Mouse (Mus musculus): Measurements from ENCODE around the gene Atp6v0a1. TPM values are rescaled to one million over a fixed set of nuclear protein-coding genes. Genes with fewer than 3 reads are reported as not detected.
A peak's percentile ranks its signal among the peaks of the same experiment; 100 is the strongest.
"Not testable (repeated sequence)": the region's sequence is repeated elsewhere in the genome, so short reads cannot be mapped to it uniquely, and the experiment has no call there.

Gene Atp6v0a1
- polyA plus RNA-seq, 1 experiment from 2014 or later: 48.1 TPM

DNA sequence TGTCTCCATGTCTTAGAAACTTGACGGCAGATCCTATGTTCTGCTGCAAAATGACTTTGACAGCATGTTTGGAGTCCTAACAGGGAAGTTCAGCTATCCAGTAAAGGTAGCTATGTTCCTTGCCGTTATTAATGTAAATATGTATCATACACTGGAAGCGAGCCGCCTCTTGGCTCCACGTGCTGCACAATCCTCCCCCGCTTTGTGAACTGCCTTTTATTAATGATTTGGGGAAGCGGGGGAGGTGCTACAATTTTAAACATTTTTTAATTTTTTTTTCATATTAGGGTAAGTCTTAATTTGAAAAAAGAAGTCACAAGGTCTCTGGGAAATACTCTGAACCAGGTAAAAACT lies 25.5 kb upstream of the Atp6v0a1 start:
- DNase-seq (ENCODE audit: low spot score): no peak
- peak overlapping the region; percentile 44; the same call in 1 of the 2 replicates for H3K4me3 ChIP-seq
- H3K36me3 ChIP-seq: no peaks in the 10 kb centered on the region
- H3K9me3 ChIP-seq: no peaks in the 10 kb centered on the region
- H3K27me3 ChIP-seq (ENCODE audit: insufficient read depth, poor library complexity, severe bottlenecking): peaks cover 25% of the 10 kb centered on the region
- 82% methylated on average over 7 of the region's 7 CpGs for WGBS
- peaks cover 7% of the 10 kb centered on the region; the same call in 1 of the 2 replicates for H3K4me1 ChIP-seq (replicated peaks)
- no peak overlapping the region for H3K27ac ChIP-seq

DNA sequence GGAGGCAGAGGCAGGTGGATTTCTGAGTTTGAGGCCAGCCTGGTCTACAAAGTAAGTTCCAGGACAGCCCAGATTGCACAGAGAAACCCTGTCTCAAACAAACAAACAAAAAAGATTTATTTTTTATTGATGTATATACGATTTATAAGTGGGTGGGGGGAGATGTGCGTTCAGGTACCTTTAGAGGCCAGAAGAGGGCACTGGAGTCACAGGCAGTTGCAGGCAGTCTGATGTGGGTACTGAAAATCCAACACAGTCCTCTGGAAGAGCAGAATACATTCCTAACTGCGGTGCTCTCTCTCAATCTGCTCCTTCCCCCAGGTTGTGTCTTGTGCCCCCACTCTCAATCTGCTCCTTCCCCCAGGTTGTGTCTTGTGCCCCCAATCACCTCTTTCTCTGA lies 23.6 kb upstream of the Atp6v0a1 start:
- Histone ChIP-seq H3K4me1 (replicated peaks) (peaks cover 7% of the 10 kb centered on the region; the same call in 1 of the 2 replicates), H3K4me3 (no peak overlapping the region), H3K9me3 (no peaks in the 10 kb centered on the region), H3K27ac (no peak overlapping the region), H3K27me3 (ENCODE audit: insufficient read depth, poor library complexity, severe bottlenecking) (peaks cover 22% of the 10 kb centered on the region), H3K36me3 (no peaks in the 10 kb centered on the region)
- WGBS: 54% methylated on average over 3 of the region's 3 CpGs
- DNase-seq (ENCODE audit: low spot score): no peak

- H3K27me3 ChIP-seq (ENCODE audit: insufficient read depth, poor library complexity, severe bottlenecking): no peaks in the 10 kb centered on the region
- no peak for DNase-seq (ENCODE audit: low spot score)
- no peaks in the 10 kb centered on the region for H3K36me3 ChIP-seq
- H3K27ac ChIP-seq: no peak overlapping the region
- no peaks in the 10 kb centered on the region for H3K9me3 ChIP-seq
- peaks cover 5% of the 10 kb centered on the region; the same call in 1 of the 2 replicates for H3K4me1 ChIP-seq (replicated peaks)
- H3K4me3 ChIP-seq: no peak overlapping the region
- WGBS: 85% methylated on average over 3 of the region's 3 CpGs
Measured at GRCm38 (mm10) chr11:100988674-100989073, 20.6 kb upstream of the Atp6v0a1 start.

GRCm38 (mm10) chr11:100989666-100990065 lies 19.6 kb upstream of the Atp6v0a1 start:
- H3K4me3 ChIP-seq: no peak overlapping the region
- no peaks in the 10 kb centered on the region for H3K36me3 ChIP-seq
- no peaks in the 10 kb centered on the region for H3K9me3 ChIP-seq
- H3K27ac ChIP-seq: no peak overlapping the region
- 64% methylated on average over 2 of the region's 2 CpGs for WGBS
- no peaks in the 10 kb centered on the region for H3K27me3 ChIP-seq (ENCODE audit: insufficient read depth, poor library complexity, severe bottlenecking)
- DNase-seq (ENCODE audit: low spot score): no peak
- H3K4me1 ChIP-seq (replicated peaks): peaks cover 5% of the 10 kb centered on the region; the same call in 1 of the 2 replicates

- WGBS: 23% methylated on average over 6 of the region's 6 CpGs
- H3K4me1 ChIP-seq (replicated peaks): peaks cover 5% of the 10 kb centered on the region; the same call in 1 of the 2 replicates
Measured at GRCm38 (mm10) chr11:100991027-100991534, 18.2 kb upstream of the Atp6v0a1 start.

DNA sequence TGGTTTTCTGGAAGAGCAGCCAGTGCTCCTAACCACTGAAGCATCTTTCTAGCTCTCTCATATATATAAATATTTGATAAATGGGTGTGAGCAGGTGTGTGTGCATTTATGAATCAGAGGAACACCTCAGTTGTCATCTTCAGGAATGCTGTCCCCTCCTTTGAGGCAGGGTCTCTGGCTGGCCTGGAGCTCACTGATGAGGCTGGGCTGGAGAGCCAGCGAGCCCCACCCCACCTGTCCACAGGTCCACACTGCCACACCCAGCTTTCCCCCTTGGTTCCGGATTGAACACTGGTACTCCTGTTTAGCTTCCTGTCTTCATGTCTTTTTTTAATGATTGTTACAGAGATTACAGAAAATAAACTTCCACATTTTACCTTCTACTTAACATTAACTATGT lies 15.8 kb upstream of the Atp6v0a1 start:
- Histone ChIP-seq H3K4me1 (replicated peaks) (peaks cover 5% of the 10 kb centered on the region; the same call in 1 of the 2 replicates), H3K9me3 (no peaks in the 10 kb centered on the region), H3K27ac (no peak overlapping the region), H3K27me3 (ENCODE audit: insufficient read depth, poor library complexity, severe bottlenecking) (no peaks in the 10 kb centered on the region), H3K4me3 (no peak overlapping the region), H3K36me3 (no peaks in the 10 kb centered on the region)
- WGBS: 88% methylated on average over 2 of the region's 2 CpGs
- no peak for DNase-seq (ENCODE audit: low spot score)

More at GRCm38 (mm10) chr11:100991027-100991534, 18.2 kb upstream of the Atp6v0a1 start:
- no peak for DNase-seq (ENCODE audit: low spot score)
- H3K27me3 ChIP-seq (ENCODE audit: insufficient read depth, poor library complexity, severe bottlenecking): no peaks in the 10 kb centered on the region
- no peak overlapping the region for H3K4me3 ChIP-seq
- H3K36me3 ChIP-seq: no peaks in the 10 kb centered on the region
- no peaks in the 10 kb centered on the region for H3K9me3 ChIP-seq
- H3K27ac ChIP-seq: no peak overlapping the region

GRCm38 (mm10) chr11:100994233-100994632 lies 15.0 kb upstream of the Atp6v0a1 start:
- Histone ChIP-seq H3K4me3 (no peak overlapping the region), H3K4me1 (replicated peaks) (peaks cover 5% of the 10 kb centered on the region; the same call in 1 of the 2 replicates), H3K9me3 (no peaks in the 10 kb centered on the region), H3K27ac (no peak overlapping the region), H3K27me3 (ENCODE audit: insufficient read depth, poor library complexity, severe bottlenecking) (no peaks in the 10 kb centered on the region), H3K36me3 (no peaks in the 10 kb centered on the region)
- 67% methylated on average over 9 of the region's 9 CpGs for WGBS
- no peak for DNase-seq (ENCODE audit: low spot score)

DNA sequence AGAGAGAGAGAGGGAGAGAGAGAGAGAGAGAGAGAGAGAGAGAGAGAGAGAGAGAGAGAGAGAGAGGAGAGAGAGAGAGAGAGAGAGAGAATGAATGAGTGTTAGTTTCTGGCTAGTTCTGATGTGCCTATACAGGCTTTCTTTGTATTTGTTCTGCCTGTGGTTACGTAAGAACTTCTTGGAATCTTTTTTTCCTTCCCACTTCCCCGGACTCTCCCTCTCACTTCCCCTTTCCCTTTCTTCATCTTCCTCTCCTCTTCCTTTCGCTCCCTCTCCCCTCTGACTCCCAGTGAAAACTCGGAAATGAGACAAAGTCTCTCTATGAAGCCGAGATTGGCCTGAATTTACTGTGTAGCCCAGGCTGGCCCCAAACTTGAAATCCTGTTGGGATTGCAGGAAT lies 14.6 kb upstream of the Atp6v0a1 start:
- no peak overlapping the region for H3K27ac ChIP-seq
- no peak overlapping the region for H3K4me3 ChIP-seq
- no peak for DNase-seq (ENCODE audit: low spot score)
- H3K36me3 ChIP-seq: no peaks in the 10 kb centered on the region
- H3K27me3 ChIP-seq (ENCODE audit: insufficient read depth, poor library complexity, severe bottlenecking): no peaks in the 10 kb centered on the region
- peaks cover 5% of the 10 kb centered on the region; the same call in 1 of the 2 replicates for H3K4me1 ChIP-seq (replicated peaks)
- no peaks in the 10 kb centered on the region for H3K9me3 ChIP-seq
- WGBS: 79% methylated on average over 5 of the region's 5 CpGs

DNA sequence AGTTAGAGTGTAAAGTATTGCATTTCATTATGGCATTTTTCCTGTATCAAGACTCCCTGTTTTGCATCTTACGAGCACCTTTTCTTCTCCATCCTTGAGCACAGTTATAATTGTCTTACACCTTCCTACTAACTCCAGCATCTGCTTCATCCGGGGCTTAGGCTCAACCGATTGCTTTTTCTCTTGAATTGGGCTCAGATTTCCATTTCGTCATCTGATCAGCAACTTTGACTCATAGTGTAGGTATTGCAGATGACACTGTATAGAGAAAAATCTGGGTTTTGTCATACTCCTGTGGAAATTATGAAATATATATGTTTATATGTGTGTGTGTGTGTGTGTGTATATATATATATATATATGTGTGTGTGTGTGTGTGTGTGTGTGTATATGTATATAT lies 12.8 kb upstream of the Atp6v0a1 start:
- Histone ChIP-seq H3K36me3 (no peaks in the 10 kb centered on the region), H3K27ac (no peak overlapping the region), H3K4me3 (no peak overlapping the region), H3K9me3 (no peaks in the 10 kb centered on the region), H3K27me3 (ENCODE audit: insufficient read depth, poor library complexity, severe bottlenecking) (peaks cover 4% of the 10 kb centered on the region; the same call in 1 of the 2 replicates), H3K4me1 (replicated peaks) (no peaks in the 10 kb centered on the region)
- 89% methylated on average over 4 of the region's 4 CpGs for WGBS
- DNase-seq (ENCODE audit: low spot score): no peak

GRCm38 (mm10) chr11:100998836-100999235 lies 10.4 kb upstream of the Atp6v0a1 start:
- 90% methylated on average over 2 of the region's 2 CpGs for WGBS
- Histone ChIP-seq H3K4me3 (no peak overlapping the region), H3K36me3 (no peaks in the 10 kb centered on the region)

GRCm38 (mm10) chr11:100999254-100999653 lies 10.0 kb upstream of the Atp6v0a1 start:
- H3K4me3 ChIP-seq: no peak overlapping the region
- H3K9me3 ChIP-seq: no peaks in the 10 kb centered on the region
- DNase-seq (ENCODE audit: low spot score): no peak
- H3K36me3 ChIP-seq: no peaks in the 10 kb centered on the region
- no peaks in the 10 kb centered on the region for H3K4me1 ChIP-seq (replicated peaks)
- WGBS: 65% methylated on average over 3 of the region's 3 CpGs
- H3K27me3 ChIP-seq (ENCODE audit: insufficient read depth, poor library complexity, severe bottlenecking): peaks cover 4% of the 10 kb centered on the region; the same call in 1 of the 2 replicates
- H3K27ac ChIP-seq: no peak overlapping the region

More at GRCm38 (mm10) chr11:100998836-100999235, 10.4 kb upstream of the Atp6v0a1 start:
- Histone ChIP-seq H3K27ac (no peak overlapping the region), H3K9me3 (no peaks in the 10 kb centered on the region), H3K4me1 (replicated peaks) (no peaks in the 10 kb centered on the region), H3K27me3 (ENCODE audit: insufficient read depth, poor library complexity, severe bottlenecking) (peaks cover 4% of the 10 kb centered on the region; the same call in 1 of the 2 replicates)
- DNase-seq (ENCODE audit: low spot score): no peak

- WGBS: 83% methylated on average over 6 of the region's 6 CpGs
- not testable (repeated sequence) for DNase-seq (ENCODE audit: low spot score); H3K36me3 ChIP-seq; H3K27me3 ChIP-seq (ENCODE audit: insufficient read depth, poor library complexity, severe bottlenecking); H3K9me3 ChIP-seq; H3K27ac ChIP-seq; H3K4me3 ChIP-seq; H3K4me1 ChIP-seq (replicated peaks)
Measured at GRCm38 (mm10) chr11:101001875-101002552, 7.2 kb upstream of the Atp6v0a1 start.

DNA sequence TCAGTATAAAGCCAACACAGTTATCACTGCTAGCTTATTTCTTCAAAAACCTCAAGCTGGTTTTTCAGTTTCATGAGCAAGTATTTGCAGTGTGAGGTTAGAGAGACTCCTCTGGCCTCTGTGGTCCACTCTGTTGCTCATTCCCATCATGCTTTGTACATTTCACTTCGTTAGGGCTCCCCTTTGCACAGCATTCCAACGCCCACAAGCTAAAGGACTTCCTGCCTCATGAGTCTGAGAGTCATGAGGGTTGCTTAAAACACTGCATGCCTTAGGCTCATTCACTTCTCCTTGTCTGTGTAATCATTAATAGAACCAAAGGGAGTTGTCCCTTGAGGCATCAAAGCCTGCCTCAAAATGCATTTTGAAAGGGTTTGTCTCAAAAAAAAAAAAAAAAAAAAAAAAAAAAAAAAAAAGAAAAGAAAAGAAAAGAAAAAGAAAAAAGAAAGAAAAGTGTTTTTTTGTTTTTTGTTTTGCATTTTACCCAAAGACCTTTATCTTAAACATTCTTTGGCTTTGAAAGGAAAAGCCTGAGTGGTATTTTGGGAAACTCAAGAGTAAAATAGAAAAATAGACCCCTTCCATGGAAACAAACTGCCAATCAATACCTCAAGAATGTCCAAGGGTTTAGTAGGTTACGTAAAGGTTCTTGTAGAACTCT lies 6.1 kb upstream of the Atp6v0a1 start:
- no peak for DNase-seq (ENCODE audit: low spot score)
- Histone ChIP-seq H3K36me3 (no peaks in the 10 kb centered on the region), H3K4me3 (no peak overlapping the region), H3K4me1 (replicated peaks) (no peaks in the 10 kb centered on the region), H3K27ac (no peak overlapping the region), H3K9me3 (no peaks in the 10 kb centered on the region), H3K27me3 (ENCODE audit: insufficient read depth, poor library complexity, severe bottlenecking) (peaks cover 9% of the 10 kb centered on the region; the same call in 1 of the 2 replicates)
- WGBS: 45% methylated on average over 3 of the region's 3 CpGs

Data from hindbrain, embryonic 10.5 days (tissue).